Mouse (Mus musculus) c-Kit-positive CD71-positive TER-119-positive erythroid progenitor cells, embryonic 14.5 days (primary cell): Measurements from ENCODE around the gene 4933407L21Rik.
A peak's percentile ranks its signal among the peaks of the same experiment; 100 is the strongest.

Experiments
- DNase-seq: peaks from one replicate; pipeline ENCODE4 v3.0.0-alpha.2; 2013; ENCODE audit warnings: low spot score

The 4933407L21Rik gene

DNA sequence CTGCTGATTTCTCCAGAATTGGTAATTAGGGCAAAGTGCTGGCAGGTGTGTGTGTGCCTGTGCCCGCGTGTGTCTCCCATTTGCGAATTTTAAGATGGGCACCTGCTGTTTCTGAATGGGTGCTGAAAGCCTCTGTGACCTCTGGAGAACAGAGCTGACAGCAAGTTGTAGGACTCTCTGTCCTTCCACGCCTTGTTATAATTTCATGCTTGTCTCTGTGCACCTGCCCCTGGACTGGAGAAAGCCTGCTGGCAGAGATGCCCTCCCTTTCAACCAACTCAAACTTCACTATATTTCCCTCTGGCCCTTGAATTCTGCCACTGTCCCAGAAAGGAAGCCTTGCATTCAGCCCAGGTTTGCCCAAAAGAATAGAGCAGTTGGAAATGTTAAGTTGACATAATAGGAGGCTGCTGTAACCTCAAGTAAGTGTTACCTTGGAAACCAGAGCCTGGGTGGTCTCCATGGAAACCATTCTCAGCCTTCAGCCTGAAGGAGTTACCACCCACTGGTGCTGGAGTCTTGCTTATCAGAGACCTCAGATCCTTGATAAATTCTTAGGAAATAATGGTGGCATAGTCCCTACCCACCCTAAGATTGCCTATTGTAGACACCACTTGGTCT lies 11.3 kb upstream of the 4933407L21Rik start:
- DNase-seq = no peak

DNA sequence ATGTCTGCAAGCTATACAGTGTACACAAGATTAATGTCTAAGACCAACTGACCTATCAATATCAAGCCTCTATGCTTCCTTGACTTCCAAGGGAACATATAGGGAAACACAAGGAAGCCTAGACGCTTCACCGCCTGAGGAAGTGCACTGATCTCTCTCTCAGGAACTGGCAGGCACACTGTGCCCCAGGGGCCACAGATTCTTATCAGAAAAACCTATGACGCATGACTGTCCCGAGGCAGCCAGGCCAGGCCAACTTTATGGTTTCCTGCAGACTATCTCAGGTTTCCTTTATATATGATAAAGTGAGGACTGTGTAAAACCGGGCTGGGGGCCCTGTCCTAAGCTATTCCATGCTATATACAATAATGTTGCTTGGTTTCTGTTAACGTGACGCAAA lies 8.7 kb upstream of the 4933407L21Rik start:
- DNase-seq = no peak

DNA sequence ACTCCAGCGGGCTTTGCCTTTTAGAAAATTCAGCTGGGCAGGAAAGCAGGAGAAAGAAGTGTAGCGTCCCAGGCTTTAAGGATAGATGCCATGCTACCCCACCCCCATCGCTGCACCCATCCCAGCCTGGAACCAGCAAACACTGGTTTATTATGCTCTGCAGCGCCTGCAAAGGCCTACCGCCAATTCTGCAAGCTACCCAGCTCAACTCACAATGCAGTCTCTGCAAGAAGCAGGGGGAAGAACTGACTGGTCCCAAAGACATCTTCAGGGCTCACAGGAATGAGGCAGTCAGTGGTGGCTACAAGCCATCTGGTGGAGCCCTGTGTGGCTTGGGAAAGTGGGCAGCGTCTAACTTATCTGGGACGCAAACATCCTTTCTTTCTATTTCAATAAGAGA lies 6.6 kb upstream of the 4933407L21Rik start:
- no peak for DNase-seq

DNA sequence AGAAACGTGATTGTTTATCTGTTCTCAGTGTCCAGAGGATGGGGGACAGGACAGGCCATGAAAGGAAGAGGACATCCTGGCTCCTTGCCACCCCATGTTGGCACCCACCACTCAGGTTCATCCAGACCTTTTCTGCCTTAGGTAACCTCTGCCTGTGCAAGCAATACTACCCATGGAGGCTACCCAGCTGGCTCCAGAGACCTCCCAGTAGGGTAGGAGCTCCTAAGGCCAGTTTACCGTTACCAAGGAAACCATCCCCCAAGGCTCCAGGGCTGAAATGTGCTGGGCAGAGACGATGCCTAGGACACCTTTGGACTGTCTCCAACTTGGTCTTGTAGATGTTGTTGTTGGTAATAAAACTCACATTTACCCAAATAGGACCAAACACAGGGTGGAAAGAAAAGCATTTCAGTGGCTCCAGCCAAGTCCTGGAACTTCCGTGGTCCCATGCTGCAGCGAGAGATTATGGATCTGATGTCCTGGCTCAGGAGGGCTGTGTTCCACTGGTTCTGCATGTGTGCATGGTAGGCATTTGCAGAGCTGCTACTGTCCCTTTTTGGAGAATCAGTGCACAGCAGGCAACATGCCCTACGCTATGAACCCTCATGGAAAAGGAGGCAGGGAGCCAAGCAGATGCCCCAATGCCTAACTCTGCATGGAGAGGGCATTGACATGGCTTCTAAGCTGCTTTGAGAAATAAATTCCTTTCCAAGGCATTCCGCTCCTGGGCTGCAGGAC lies 6.0 kb upstream of the 4933407L21Rik start:
- no peak for DNase-seq

DNA sequence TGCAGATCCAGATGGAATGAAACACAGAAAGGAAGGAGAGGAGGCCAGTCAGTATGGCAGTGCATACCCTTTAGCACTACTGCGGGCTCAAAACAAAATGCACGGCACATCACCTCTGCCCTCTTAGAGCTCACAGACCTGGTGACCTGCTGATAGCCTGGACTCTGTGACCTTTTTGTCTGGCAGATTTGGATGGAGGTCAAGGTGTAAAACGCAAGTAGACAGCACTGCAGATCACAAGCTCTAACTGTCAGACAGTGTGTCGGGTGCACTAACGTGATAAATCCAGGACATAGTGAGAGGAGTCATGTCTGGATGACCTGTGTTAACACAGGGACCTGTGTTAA lies 5.4 kb upstream of the 4933407L21Rik start:
- DNase-seq = no peak

DNA sequence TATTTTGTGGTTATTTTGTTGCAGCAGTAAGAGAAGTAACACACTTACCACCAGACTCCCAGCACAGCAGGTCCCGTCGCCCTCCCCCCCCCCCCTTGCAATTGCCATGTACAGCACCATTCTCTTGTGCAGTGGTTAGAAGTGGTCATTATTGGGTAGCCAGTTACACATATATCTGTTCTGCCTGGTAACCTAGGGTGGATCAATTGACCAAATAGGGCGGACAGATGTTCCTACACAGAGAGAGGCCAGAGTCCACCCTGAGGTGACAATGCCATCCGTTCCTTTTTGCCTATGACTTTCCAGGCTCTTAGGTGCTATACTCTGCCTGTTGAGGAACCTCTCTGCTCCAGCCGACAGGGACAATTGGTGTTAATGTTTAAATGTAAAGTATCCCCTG lies 3.1 kb upstream of the 4933407L21Rik start:
- DNase-seq = no peak

DNA sequence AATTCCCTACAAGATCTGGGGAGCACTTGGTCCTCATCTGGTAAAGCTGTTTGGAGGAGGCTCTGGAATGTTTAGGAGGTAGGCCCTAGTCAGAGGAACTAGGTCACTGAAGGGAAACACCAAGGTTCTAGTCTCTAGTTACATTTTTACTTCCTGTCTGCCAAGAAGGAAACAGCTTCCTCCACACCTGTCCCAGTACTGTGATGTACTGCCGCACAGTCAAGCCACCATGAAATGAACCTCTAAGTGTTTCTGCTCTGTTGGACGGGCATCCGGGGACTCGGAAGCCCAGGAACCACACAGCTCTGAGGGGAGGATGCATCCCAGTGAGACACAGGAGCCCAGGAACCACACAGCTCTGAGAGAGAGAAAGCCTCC lies 394 bp downstream of the 4933407L21Rik start:
- no peak for DNase-seq

DNA sequence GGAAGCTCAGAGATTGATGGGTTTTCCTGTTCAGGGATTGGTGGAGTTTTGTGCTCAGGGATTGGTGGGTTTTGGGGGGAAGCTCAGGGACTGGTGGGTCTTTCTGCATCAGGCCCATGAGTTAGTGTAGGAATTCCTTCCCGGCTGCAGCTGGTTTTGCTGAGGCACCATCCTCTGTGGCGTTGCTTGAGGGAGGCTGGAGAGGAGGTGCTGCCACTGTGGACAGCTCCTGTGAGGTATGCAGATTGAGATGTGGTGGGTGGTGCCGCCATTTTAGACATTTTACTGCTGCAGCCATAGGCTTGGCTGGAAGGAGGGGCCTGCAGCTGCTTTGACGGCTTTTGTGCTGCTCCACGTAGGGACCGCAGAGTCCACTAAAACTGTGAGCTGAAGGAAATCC lies 1.1 kb downstream of the 4933407L21Rik start:
- no peak for DNase-seq

DNA sequence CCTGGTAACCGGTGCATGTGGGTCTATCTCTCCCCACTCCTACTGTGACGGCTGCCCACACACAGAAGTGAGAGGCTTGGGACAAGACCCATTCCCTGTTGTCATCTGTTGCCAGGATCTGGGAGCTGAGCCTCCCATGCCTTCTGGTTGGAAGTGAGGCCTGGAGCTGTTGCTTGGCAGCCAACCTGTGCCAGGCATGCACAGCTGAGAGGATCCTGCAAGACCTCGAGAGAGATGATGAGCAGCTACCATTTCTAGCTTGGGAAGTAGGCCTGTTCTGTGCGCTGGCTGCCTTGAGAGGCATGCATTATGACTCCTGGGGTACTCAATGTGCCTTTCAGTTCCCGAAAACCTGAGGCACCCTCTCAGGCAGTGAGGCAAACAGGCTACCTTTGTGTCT lies 2.9 kb downstream of the 4933407L21Rik start:
- DNase-seq = no peak

DNA sequence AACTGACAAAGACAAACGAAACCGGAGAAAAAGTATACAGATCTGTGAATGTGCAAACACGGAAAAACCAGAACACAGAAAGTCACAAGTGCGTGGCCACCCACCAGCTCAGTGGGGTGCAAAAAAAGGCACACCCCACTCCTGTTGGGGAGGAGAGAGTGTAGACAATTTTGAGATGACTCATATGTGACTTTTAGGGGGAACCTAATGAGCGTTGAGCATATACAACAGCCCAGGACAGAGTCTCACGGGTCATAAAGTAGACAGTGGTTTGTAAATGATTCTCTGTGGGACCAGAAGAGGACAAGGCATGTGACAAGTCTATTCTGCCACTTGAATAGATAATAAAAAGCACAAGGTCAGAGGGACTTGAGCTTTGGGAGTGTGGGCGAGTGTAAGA lies 4.9 kb downstream of the 4933407L21Rik start:
- no peak for DNase-seq

DNA sequence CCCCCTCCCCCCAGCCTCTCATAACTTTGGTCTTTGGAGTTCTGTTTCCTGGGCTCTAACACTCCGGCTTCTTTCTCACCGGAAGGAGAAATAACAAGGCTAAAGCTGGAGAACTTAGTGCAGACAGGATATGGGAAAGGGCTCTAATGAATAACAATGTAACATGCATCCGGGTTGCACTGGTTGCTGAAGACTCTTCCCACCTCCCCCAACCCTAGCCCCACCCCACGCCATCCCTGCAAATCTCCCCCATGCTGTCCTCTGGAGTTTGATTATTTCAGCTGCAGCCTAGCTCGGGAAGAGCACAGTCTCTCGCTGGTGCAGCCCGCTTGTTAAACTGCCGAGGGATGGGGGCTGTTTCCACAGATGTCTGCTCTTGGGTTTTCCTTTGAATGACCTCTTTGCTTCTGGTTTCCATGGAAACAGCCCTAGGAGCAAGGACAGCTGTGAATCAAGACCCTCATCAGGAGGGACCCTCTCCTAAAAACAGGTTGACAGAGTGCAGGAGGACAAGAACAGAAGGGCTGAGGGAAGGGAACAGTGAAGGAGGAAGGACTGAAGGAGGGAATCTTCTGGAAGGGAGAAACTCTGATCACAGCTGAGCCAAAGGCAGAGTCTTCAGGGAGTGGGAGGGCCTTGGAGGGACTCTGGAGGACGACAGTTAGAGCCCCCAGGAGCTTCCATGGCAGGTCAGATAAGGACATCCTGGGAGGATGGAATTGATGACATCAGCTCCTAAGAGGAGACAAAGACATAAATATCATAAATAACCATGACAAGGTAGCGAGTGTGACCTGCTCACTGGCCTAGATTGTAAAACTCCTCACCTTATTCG lies 5.6 kb downstream of the 4933407L21Rik start:
- DNase-seq = no peak

DNA sequence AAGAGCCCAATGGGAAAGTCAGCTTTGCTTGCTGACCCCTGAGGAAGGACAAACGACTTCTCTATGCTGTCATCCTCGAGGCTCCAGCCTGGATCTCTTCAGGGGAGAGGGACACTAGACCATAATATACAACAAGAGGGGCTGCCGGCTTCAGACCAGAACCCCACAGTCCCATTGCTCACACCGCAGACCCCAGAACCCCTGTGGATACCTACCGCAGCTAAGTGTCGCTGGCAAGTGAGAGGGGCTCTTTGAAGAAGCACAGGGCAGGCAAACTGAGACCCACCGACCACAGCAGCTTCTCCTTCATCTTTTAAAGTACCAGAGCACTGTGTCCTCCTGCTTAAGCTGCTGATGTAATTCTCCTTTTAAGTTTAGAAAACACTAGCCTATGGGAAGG lies 6.3 kb downstream of the 4933407L21Rik start:
- DNase-seq = no peak

DNA sequence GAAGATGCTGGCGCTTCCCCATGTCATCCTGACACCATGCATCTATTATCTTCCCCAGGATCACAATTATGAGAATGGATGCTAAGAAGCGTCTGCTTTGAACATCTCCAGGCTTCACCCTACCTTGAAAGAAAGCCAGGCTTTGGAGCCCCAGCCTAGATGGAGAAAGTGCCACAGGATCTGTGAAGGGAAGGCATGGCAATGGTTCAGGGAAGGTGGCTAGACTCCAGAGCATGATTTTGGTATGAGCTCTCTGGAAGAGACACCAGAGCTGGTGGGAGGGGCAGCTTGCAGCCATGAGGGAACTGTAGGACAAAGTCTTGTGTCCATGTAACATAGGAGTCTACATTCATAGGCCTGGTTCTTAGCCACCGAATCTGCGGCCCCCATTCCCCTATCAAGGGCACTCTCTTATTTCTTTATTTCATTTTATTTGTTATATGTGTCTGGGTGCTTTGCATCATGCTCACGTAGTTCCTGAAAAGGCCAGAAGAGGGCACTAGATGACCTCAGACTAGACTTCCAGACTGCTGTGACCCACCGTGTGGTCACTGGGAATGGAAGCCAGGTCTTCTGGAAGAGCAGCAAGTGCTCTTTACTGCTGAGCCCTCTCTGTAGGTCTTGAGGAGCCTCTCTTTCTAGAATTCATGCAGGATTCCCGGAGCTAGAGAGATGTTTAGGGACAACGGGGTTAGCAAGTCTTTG lies 7.0 kb downstream of the 4933407L21Rik start:
- DNase-seq = peak; percentile 33

DNA sequence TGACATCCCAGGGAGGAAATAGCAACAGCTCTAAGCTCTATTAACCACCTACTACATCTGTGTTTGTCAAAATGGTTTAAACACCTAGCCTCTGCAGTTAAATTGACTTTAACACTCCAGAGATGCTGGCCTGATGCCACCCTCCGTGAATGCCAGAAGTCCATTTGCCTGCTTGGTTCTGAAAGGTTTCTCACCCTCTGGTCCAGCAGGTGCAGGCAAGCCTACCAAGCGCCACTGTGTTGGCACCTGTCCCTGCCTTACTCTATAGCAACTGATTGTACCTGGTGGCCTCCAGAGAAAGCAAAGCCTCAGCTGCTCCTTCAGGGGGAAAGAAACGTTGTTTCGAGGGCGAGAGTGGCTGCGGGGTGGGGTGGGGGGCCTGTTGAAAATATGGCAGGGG lies 8.0 kb downstream of the 4933407L21Rik start:
- no peak for DNase-seq

DNA sequence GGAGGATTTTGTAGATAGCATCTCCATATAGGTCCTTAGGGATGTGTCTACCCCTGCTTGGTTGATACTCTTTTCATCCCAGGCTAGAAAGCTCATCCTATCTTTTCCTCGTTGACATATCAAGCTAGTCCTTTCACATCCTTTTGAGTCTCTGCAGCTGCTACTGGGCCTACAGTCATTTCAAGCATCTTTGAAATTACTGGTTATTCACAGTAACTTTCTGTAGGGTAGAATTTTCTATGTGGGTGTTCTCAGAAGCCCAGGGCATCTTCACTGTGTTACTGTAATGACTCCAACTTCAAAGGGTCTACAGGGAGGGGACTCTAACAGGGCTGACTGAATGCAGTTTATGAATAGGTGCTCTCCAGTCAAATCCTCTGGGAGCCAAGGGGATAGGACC lies 9.0 kb downstream of the 4933407L21Rik start:
- DNase-seq = no peak

DNA sequence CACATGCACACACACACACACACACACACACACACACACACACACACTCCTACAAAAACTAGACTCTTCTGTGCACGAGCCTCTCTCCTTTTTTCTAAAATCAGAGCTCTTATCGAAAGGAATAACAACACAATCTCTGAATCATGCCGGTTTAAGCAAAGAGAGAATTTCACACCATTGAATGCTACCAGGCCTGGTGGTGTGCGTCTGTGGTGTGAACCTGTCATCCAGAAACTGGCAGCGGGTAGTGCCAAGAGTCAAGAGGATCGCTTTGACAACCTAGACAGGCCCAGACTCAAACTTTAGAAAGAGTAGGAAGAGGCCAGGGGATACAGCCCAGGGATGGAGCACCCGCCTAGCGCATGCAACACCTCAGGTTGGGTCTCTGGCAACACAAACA lies 14.0 kb downstream of the 4933407L21Rik start:
- no peak for DNase-seq

DNA sequence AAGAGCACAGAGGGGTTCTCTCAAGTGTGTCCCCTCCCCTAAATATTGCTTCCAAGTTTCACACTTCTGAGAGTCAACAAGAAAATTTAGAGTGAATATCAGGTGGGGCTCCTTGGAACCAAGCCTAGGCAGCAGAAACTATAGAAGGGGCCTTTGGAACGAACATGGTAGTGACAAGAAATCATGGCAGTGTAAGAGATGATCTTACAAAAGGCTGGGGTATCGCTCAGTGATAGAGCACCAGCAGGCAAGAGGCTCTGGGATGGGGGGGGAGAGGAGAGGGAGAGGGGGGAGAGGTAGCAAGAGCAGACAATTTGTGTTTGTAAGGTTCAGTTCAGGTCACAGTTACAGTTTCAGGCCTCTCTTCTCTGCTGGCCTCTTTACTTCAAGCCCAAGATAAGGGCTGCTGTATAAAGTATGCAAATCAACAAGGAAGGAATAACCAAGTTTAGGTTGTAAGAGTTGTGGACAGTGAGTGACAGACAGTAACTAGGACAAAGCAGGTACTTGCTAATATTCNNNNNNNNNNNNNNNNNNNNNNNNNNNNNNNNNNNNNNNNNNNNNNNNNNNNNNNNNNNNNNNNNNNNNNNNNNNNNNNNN lies 20.9 kb downstream of the 4933407L21Rik start:
- DNase-seq = no peak

DNA sequence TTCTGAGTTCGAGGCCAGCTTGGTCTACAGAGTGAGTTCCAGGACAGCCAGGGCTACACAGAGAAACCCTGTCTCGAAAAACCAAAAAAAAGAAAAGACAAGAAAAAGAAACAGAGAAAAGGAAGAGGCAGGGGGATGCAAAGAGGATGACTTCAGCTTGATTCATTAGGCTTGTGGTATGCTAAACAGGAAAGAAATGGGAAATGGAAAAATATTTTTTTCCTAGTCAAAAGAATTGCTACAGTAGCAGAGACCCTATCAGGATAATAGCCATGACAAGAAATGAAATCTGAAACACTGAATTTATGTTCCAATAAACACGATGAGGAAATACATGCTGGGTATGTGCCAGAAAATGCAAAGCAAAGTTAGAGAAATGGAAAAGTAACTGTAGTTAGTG lies 26.9 kb downstream of the 4933407L21Rik start:
- no peak for DNase-seq

DNA sequence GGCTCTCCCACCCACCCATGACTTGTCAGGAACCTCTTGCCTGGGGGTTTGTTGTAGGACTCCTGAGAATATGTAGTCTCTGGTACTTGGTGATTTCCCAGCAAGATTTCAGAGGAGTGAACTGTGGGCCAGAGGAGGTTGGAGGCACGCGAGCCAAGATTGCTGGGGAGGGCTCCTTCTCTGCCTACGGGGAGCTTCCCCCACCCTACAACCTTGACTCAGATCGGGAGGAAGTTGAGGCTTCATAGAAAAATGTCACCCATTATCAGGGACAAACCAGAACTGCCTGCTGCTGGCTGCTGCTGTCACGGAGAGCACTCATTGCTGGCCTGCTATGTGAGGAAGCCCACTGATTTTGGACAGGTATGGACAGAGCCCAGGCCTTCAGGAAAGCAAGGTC lies 29.0 kb downstream of the 4933407L21Rik start:
- DNase-seq = no peak

DNA sequence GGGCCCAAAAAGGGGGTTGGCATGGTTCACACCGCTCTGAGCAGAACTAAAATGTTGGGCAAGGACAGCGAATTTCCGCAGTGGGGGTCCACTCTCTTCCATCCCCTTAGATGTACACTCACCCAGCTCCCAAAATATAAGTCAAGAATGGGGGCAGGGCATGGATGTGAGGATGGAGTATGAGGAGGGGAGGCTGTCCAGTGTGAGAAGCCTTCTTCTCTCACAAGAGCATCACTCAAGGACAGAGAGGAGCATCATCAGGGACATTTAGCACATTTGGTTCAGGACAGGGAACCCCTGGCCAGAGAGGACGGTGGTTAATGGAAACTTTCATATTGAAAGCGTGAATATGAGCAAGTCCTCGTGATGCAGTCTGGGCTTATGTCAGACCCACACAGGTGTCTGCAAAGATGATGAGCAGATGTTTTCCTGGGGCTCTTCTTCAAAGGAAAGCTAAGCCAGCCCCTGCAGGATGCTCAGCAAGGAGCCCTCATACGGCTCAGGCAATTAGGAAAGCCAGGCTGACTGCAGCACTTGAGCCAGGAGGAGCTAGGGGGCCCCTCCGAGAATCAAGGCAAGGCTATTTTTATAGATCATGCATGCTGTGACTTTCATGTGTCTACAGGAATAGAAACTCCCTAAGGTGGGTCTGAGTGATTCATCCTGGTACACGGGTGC lies 29.8 kb downstream of the 4933407L21Rik start:
- no peak for DNase-seq

DNA sequence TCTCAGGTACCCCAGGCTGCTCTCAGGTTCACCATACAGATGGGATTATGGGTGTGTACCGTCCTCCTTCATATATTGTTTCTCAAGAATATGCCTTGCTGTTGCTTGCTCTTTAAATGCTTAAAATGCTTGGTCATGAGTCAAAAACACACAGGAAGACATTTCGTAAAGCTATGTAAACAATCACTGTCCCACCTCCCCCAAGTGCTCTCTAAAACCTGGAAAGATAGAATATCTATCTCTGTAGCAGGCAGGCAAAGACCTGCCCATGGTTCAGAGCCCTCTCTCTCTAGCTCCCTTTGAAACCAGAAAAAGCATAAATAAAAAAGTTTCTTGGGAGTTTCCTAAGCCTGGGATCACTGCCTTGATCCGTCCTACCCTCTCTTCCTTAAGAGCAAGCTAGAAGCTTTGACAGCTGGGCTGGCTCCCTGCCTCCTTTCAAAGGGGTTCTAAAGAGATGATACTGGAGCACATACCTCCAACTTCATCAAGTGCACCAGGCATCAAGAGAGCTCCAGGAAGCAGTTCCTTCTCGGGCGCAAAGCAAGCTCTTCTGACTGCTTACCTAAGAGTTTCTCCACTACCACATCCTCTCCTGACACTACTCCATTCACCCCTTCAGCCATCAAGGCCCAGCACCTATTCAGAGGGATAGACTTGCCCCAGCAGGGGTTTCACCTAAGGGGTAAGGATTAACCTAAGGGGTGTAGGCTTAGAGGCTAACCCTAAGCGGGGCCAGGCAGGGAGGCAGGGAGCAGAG lies 31.0 kb downstream of the 4933407L21Rik start:
- DNase-seq = no peak
